Comparison of ENCODE assay signal across 7 mouse cellular contexts in genomic region chr1:56973593-56973950, GRCm38 (mm10). TPM values are rescaled to one million over a fixed set of nuclear protein-coding genes. Genes with fewer than 3 reads are reported as not detected.
A peak's percentile ranks its signal among the peaks of the same experiment; 100 is the strongest.
DNase-seq lines count a peak whose midpoint lies in the region; ATAC-seq lines count a peak whose summit lies in the region.

No protein-coding gene starts in this region.

- H3K9me3 ChIP-seq in lung, embryonic 16.5 days (ENCODE audit: control insufficient read depth, low read length) = no peaks in the 10 kb centered on the region
- H3K9me3 ChIP-seq in forebrain, embryonic 12.5 days = no peaks in the 10 kb centered on the region
- no peaks in the 10 kb centered on the region for H3K9me3 ChIP-seq in limb, embryonic 15.5 days

- 0% methylated on average over 16 of the region's 16 CpGs for WGBS in lung, embryonic 16.5 days
- under 1% methylated on average over 16 of the region's 16 CpGs for WGBS in forebrain, embryonic 12.5 days
- 0% methylated on average over 16 of the region's 16 CpGs for WGBS in limb, embryonic 15.5 days

- H3K4me1 ChIP-seq in lung, embryonic 16.5 days (replicated peaks; ENCODE audit: control insufficient read depth, insufficient read depth, low read length) = peaks cover 29% of the 10 kb centered on the region
- peaks cover 55% of the 10 kb centered on the region for H3K4me1 ChIP-seq in forebrain, embryonic 12.5 days
- H3K4me1 ChIP-seq in limb, embryonic 15.5 days = peaks cover 52% of the 10 kb centered on the region

- peak overlapping the region; percentile 99 for H3K4me2 ChIP-seq in lung, embryonic 16.5 days (ENCODE audit: low read depth, low read length)
- H3K4me2 ChIP-seq in forebrain, embryonic 12.5 days = peak overlapping the region; percentile 97
- H3K4me2 ChIP-seq in limb, embryonic 15.5 days = peak overlapping the region; percentile 97

- peak overlapping the region; percentile 80 for H3K4me3 ChIP-seq in lung, embryonic 16.5 days (ENCODE audit: low read length)
- peak overlapping the region; percentile 78 for H3K4me3 ChIP-seq in forebrain, embryonic 12.5 days (replicated peaks)
- peak overlapping the region; percentile 70 for H3K4me3 ChIP-seq in limb, embryonic 15.5 days

- DNase-seq in lung, postnatal 14 days = no peak
- DNase-seq in splenic B cell, adult 2 months (ENCODE audit: low read depth, low spot score) = peak; percentile 13
- no peak for DNase-seq in frontal cortex, postnatal 14 days (ENCODE audit: low spot score in 2 of 2)
- DNase-seq in right cerebral cortex, postnatal 14 days = no peak

- no peaks in the 10 kb centered on the region for H3K36me3 ChIP-seq in lung, embryonic 16.5 days (ENCODE audit: control insufficient read depth, insufficient read depth, low read length)
- no peaks in the 10 kb centered on the region for H3K36me3 ChIP-seq in forebrain, embryonic 12.5 days (replicated peaks)
- H3K36me3 ChIP-seq in limb, embryonic 15.5 days = no peaks in the 10 kb centered on the region
- no peaks in the 10 kb centered on the region for H3K36me3 ChIP-seq in splenic B cell, adult 2 months (ENCODE audit: control insufficient read depth, insufficient read depth, low read length, poor library complexity, severe bottlenecking)

- ATAC-seq in lung, embryonic 16.5 days (ENCODE audit: low read depth) = 0 out of 2 replicates have a peak, but pooled peaks have one; percentile 1
- ATAC-seq in forebrain, embryonic 12.5 days (ENCODE audit: low FRiP score) = no peak
- ATAC-seq in limb, embryonic 15.5 days (ENCODE audit: insufficient number of reproducible peaks, low FRiP score, low TSS enrichment, low read depth) = no peak

- H3K27me3 ChIP-seq in lung, embryonic 16.5 days (ENCODE audit: control insufficient read depth, insufficient read depth, low read depth, low read length) = peaks cover 58% of the 10 kb centered on the region
- H3K27me3 ChIP-seq in forebrain, embryonic 12.5 days = peaks cover 61% of the 10 kb centered on the region
- H3K27me3 ChIP-seq in limb, embryonic 15.5 days = peaks cover 62% of the 10 kb centered on the region
- H3K27me3 ChIP-seq in splenic B cell, adult 2 months (ENCODE audit: control insufficient read depth, insufficient read depth, low read length, poor library complexity, severe bottlenecking) = peaks cover 3% of the 10 kb centered on the region; the same call in 1 of the 2 replicates

- peak overlapping the region; percentile 81 for H3K9ac ChIP-seq in lung, embryonic 16.5 days (ENCODE audit: low read length)
- H3K9ac ChIP-seq in forebrain, embryonic 12.5 days = peak overlapping the region; percentile 27; the same call in 1 of the 2 replicates
- peak overlapping the region; percentile 61 for H3K9ac ChIP-seq in limb, embryonic 15.5 days

- no peak overlapping the region for H3K27ac ChIP-seq in lung, embryonic 16.5 days (ENCODE audit: low read length)
- H3K27ac ChIP-seq in forebrain, embryonic 12.5 days = peak overlapping the region; percentile 91; the same call in 1 of the 2 replicates
- H3K27ac ChIP-seq in limb, embryonic 15.5 days = peak overlapping the region; percentile 88; the same call in 1 of the 2 replicates

RNA-seq across cellular contexts. Expression of gene Satb2, which starts 4.9 kb away (rescaled TPM):
- 0.31 and 0.54 TPM in 2 replicates for polyA plus RNA-seq in lung, embryonic 16.5 days (2015; fragmentation: Nextera tagmentation; extraction: Ambion mirVana)
- 2.5 and 2.6 TPM in 2 replicates for polyA plus RNA-seq in forebrain, embryonic 12.5 days (2016; fragmentation: Nextera tagmentation; extraction: Ambion mirVana)
- polyA plus RNA-seq in limb, embryonic 15.5 days (2015; fragmentation: Nextera tagmentation; extraction: Ambion mirVana) = 4.3 and 5.6 TPM in 2 replicates

Comparison
In these comparisons a context has a peak if more than half of its experiments do, and no peak if none do; other contexts are left out.
1. H3K9ac ChIP-seq: peak in every context shown above with its lines; median percentile 81 in lung, embryonic 16.5 days; 61 in limb, embryonic 15.5 days; 27 in forebrain, embryonic 12.5 days.